Mouse (Mus musculus) T-helper 2 cell (primary cell): Measurements from ENCODE around the gene Camta2.

Source experiments
- in situ Hi-C: fragments of 300-600 bp; cut with MboI, MseI; formaldehyde crosslinking; loops from one replicate; pipeline ENCODE4 v1.15.1; 2025; ENCODE audit warnings: high pct_unique_total_duplicates

The Camta2 gene

DNA sequence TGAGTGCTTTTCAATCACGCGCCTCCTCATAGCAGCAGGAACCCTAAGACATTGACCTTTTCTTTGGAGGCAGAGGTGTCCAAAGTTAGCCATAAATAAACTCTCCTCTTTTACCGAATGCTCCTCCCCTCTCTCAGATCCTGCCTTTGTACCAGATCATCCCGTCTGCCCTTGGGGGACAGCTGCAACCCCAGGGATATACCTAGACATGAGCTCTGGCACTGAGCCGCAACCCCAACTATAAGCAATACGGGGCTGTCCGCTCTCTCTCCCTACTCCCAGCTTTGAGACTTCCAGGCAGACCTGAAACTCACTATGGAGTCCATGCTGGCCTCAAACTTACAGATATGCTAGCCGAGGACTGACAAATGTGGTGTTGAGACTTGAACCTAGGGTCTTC is 21.2 kb downstream of the Camta2 start:
- in situ Hi-C loops: loop anchor here (25.0 kb wide), 2 partner anchors 904 to 1254 kb away; partner anchors contain the start of genes Kdm6b, Polr2a, Slc35g3 and Zbtb4

DNA sequence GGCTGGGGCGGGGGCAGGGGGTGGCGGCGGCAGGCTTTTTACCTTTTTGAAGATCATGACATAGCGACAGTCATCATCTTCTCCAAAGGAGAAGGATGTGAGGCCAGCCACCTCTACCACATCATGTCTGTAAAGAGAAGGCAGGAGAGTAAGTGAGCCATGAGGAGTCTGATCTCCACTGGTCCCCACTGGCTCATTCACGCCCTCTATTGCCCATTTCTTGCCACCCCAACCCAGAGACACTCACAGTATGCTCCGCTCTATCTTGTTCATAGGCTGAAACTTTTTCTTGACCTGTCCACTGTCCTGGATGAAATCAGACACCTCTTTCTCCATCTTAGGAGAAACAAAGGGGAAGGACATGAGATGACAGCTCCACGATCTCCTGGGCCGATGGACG is 23.2 kb downstream of the Camta2 start:
- in situ Hi-C loops: loop anchor here (25.0 kb wide), 2 partner anchors 902 to 1252 kb away; partner anchors contain the start of genes Kdm6b, Polr2a, Slc35g3 and Zbtb4

DNA sequence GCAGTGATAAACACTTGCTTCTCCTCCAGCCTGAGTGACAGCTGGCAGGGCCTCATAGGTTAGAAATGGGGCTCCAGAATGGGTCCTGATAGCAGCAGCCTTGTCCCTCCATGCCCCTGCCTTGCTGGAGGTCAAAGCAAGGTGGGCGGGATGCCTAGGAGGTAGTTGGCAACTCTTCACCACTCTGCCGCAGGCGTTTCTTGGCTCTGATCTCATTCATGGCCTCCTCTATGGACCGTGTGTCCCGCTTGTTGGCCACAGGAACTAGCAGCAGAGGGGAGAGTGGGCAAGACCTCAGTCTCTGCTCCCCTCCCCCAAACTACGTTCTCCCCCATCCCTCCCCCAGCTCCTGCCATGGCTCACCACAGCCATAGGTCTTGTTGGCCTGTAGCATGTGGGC is 23.9 kb downstream of the Camta2 start:
- in situ Hi-C loops: loop anchor here (25.0 kb wide), 2 partner anchors 902 to 1252 kb away; partner anchors contain the start of genes Kdm6b, Polr2a, Slc35g3 and Zbtb4

GRCm38 (mm10) chr11:70663101-70663500 is 24.8 kb downstream of the Camta2 start:
- in situ Hi-C loops: loop anchor here (25.0 kb wide), 2 partner anchors 901 to 1251 kb away; partner anchors contain the start of genes Kdm6b, Polr2a, Slc35g3 and Zbtb4

DNA sequence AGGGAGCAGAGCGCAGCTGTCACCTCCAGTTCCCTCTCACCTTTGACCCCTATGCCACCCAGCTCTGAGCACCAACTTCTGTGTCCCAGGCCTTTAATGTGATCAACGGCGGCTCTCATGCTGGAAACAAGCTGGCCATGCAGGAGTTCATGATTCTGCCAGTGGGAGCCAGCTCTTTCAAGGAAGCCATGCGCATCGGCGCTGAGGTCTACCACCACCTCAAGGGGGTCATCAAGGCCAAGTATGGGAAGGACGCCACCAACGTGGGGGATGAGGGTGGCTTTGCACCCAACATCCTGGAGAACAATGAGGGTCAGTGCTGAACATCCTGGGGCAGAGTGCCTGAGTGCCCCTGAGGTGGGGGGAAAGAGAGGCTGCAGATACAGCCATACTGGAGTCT is 27.3 kb downstream of the Camta2 start:
- in situ Hi-C loops: loop anchor here (25.0 kb wide), 2 partner anchors 898 to 1248 kb away; partner anchors contain the start of genes Kdm6b, Polr2a, Slc35g3 and Zbtb4

GRCm38 (mm10) chr11:70658942-70659341 is 29.0 kb downstream of the Camta2 start:
- in situ Hi-C loops: loop anchor here (25.0 kb wide), 2 partner anchors 897 to 1247 kb away; partner anchors contain the start of genes Kdm6b, Polr2a, Slc35g3 and Zbtb4

DNA sequence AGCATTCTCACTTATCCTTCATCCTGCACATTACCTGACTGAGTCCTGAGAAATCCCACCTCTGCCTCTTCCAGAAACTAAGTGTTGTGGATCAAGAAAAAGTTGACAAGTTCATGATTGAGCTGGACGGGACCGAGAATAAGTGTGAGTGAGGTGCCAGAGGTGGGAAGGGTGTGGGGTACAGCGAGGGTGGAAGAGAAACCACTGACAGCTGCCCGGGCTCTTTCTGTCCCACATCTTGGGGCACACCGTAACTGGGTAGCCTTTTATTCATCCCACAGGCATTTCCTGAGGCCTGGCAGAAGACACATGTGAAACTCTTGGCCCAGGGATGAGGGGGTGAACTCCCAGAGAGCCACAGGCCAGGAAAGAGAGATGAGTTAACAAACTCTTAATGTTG is 29.4 kb downstream of the Camta2 start:
- in situ Hi-C loops: loop anchor here (25.0 kb wide), 2 partner anchors 896 to 1246 kb away; partner anchors contain the start of genes Kdm6b, Polr2a, Slc35g3 and Zbtb4

GRCm38 (mm10) chr11:70657991-70658390 is 29.9 kb downstream of the Camta2 start:
- in situ Hi-C loops: loop anchor here (25.0 kb wide), 2 partner anchors 896 to 1246 kb away; partner anchors contain the start of genes Kdm6b, Polr2a, Slc35g3 and Zbtb4

DNA sequence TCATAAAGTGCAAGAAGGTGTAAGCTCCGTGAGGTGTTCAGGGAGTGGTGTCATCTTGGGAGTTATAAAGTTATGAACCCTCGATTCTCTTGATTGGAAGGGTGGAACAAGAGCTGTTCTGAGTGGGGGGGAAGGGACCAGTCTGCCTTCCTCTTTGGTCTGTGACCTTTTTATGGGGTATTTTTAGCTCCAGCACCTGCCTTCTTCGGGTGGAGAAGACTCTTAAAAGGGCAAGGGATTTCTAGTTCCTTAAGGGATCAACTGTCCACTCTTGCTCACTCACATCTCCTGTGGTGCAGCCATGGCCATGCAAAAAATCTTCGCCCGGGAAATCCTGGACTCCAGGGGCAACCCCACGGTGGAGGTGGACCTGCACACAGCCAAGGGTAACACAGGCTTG is 30.3 kb downstream of the Camta2 start:
- in situ Hi-C loops: loop anchor here (25.0 kb wide), 2 partner anchors 895 to 1245 kb away; partner anchors contain the start of genes Kdm6b, Polr2a, Slc35g3 and Zbtb4

- in situ Hi-C loops: loop anchor here (25.0 kb wide), 2 partner anchors 895 to 1245 kb away; partner anchors contain the start of genes Kdm6b, Polr2a, Slc35g3 and Zbtb4
Observed at GRCm38 (mm10) chr11:70656964-70657363, 30.9 kb downstream of the Camta2 start, which contains the start of gene Eno3. Gene Eno3, plus strand, starts transcription at chr11:70657202.

GRCm38 (mm10) chr11:70656456-70656927 is 31.4 kb downstream of the Camta2 start:
- in situ Hi-C loops: loop anchor here (25.0 kb wide), 2 partner anchors 894 to 1244 kb away; partner anchors contain the start of genes Kdm6b, Polr2a, Slc35g3 and Zbtb4

DNA sequence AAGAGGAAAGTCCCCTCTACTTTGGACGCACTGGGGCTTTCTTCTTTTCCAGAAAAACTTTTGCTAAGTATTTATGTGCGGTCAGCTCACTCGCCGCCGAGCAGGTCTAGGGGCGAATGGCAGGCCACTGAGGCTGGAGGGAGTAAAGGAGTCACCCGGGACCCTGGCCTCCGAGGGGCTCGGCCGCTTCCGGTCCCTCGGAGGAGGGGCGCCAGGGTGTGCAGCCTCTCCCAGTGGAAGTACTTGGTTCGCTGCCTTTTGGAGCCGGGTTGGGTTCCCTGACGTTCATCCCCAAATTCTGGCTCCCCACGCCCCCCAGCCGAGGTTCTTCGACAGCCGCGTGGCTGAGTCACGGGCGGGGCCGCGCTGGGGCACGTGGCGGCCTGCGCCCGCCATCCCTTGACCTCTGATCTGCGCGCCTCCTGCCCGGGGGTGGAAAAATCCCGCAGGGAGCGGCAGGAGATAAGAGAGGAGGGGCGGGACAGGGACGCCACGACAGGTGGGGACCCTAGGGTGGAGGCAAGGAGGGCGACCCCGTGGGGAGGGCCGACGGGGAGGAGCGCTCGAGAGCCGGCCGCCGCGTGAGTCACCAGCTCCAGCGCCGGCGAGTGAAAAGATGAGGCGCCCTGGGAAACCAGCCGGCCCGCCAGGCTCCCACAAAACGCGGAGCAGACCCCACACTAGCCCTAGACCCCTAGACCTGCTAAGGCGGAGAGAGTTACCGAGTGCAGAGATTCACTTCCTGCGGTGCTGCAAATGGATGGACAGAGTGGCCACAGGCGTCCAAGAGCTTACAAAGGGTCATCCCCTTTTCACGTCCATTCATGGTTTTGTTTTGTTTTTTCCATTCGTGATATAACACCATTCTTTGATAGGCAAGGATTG is 32.1 kb downstream of the Camta2 start:
- in situ Hi-C loops: loop anchor here (25.0 kb wide), 2 partner anchors 894 to 1244 kb away; partner anchors contain the start of genes Kdm6b, Polr2a, Slc35g3 and Zbtb4

- in situ Hi-C loops: loop anchor here (25.0 kb wide), 2 partner anchors 893 to 1243 kb away; partner anchors contain the start of genes Kdm6b, Polr2a, Slc35g3 and Zbtb4
Observed at GRCm38 (mm10) chr11:70654923-70655570, 32.9 kb downstream of the Camta2 start.

DNA sequence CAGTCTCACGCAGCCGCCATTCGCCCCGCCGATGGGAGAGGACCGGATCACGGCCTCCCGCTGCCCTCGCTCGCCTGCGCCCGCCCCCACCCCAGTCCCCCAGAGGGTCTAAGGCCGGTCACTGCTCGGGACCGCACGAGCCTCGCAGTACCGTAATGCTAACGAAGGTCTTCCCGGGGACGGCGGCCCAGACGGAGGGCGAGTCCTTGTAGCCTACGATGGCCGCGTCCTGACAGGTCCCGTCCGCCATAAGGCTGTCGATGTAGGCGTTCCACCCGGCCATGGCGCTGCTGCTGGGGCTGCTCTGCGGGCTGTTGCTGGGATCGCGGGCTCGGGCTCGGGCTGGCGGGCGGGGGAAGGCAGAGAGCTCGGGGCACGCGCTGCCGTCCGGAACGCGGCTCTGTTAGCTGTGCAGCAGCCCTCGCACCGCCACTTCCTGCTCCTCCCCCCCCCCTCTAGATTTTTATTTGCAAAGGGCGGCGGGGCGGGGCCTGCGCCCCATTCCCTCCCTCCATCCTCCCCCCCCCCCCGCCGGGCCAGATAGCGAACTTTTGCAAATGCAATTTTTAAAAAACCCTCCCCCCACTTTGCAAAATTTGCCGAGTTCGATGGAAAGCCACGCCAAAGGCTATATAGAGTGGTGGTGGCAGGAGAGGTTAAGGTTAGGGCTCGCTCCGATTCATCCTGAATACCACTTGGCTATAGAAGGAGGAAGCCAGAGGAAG is 33.5 kb downstream of the Camta2 start, which contains the start of gene Pfn1:
TSS of gene Pfn1 (minus strand) at position 447 of the 725 bp plus-strand sequence.
- in situ Hi-C loops: loop anchor here (25.0 kb wide), 2 partner anchors 892 to 1242 kb away; partner anchors contain the start of genes Kdm6b, Polr2a, Slc35g3 and Zbtb4

DNA sequence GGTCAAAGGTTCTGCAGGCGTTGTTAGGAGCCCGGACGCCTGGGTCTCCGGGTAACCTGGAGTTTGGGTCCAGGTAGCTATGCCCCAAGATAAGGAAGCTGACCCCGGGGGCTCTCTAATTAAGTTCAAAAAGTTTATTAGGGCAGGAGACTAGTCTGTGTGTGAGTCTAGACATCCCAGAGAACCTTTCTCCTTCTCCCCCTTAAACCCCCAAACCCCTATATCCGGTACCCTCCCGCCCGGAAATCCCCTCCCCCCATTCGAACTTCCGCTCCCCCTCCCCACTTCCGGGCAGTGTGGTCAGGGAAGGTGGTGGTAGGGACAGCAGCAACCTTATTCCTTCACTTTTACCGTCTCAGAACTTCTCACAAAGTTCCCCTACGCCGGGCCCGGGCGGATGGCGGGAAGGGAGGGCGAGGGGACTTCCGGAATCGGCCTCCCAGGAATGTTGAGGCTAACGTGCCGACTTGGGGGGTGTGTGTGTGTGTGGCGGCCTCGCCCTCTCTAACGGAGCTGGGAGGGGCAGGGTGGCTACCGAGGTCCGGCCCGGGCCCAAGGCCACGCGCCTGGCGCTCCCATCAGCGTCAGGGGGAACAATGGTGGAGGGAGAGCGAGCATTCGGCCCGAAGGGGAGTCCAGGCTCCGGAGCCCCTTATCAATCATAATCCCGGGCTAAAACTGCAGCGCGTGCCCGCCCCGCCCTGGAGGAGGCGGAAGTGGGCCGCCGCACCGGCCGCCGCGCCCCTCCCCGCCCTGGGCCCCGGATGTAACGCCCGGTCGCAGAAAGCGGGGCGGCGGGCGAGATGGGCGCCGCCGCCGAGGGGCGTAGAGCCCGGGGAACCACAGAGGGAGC is 34.3 kb downstream of the Camta2 start:
- in situ Hi-C loops: loop anchor here (25.0 kb wide), 2 partner anchors 891 to 1241 kb away; partner anchors contain the start of genes Kdm6b, Polr2a, Slc35g3 and Zbtb4

DNA sequence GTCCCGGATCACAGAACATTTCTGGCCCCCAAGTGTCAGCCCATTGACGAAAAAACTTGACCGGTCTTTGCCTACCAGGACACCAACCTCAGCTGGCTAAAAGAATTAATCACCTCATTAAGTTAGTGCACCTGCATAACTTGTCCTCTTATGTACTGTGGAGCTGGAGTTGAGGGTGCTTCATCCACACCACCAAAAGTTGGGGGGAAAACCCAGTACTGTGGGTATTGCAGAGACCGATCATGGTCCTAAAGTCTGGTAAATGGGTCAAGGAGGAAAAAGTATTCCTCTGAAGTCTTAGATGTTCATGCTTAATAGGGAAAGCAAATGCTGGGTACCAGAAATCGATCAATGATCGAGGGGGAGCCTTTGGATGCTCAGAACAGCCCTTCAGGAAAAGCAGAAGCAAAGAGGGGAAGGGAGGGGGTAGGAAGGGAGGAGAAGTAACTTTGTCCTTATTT is 35.0 kb downstream of the Camta2 start:
- in situ Hi-C loops: loop anchor here (25.0 kb wide), 2 partner anchors 891 to 1241 kb away; partner anchors contain the start of genes Kdm6b, Polr2a, Slc35g3 and Zbtb4

GRCm38 (mm10) chr11:70652029-70652883 is 35.6 kb downstream of the Camta2 start:
- in situ Hi-C loops: loop anchor here (25.0 kb wide), 2 partner anchors 890 to 1240 kb away; partner anchors contain the start of genes Kdm6b, Polr2a, Slc35g3 and Zbtb4

DNA sequence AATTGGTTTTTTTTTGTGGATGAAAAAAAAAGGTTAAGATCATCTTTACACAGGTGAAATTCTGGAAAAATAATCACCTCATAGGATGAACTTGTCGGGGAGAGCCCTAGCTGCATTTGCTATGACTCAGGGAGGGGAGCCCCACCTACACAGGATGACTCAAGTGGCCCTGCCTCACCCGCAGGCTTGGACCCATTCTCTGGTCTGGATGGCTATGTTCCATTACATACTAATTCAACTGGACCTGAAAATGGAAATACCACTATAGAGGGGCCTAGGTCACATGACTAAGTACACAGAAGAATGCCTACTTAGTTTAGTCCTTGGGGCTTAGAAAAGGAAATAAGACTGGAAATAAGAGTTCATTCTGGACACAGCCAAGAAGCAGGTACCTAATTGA is 36.5 kb downstream of the Camta2 start:
- in situ Hi-C loops: loop anchor here (25.0 kb wide), 2 partner anchors 889 to 1239 kb away; partner anchors contain the start of genes Kdm6b, Polr2a, Slc35g3 and Zbtb4
